Mouse (Mus musculus): Measurements from ENCODE around the gene Epha4.

GRCm38 (mm10) chr1:77556199-77556598 lies 41.3 kb upstream of the Epha4 start:
- TF ChIP-seq CTCF (conservative IDR thresholded peaks at IDR 0.05; ENCODE audit: insufficient read depth, insufficient read length, low read depth, low read length) (no peak), POLR2A (IDR thresholded peaks at IDR 0.05; ENCODE audit: low read depth, low read length) (no peak)
